Mouse (Mus musculus) lung, postnatal 0 days (tissue): ENCODE data around the gene Upk2. TPM values are rescaled to one million over a fixed set of nuclear protein-coding genes. Genes with fewer than 3 reads are reported as not detected.
A peak's percentile ranks its signal among the peaks of the same experiment; 100 is the strongest.

Source experiments
- ATAC-seq: fragments of 200-750 bp; cut with Nextera tagmentation; 2 replicates; pipeline ENCODE4 v1.8.0; 2017; ENCODE audit warnings: moderate library complexity
- DNase-seq: peaks from one replicate; pipeline ENCODE4 v3.0.0-alpha.2; 2016; ENCODE audit warnings: low spot score
- H3K27ac ChIP-seq: fragments of 300-500 bp; sonication (generic); 2 replicates; pipeline ENCODE4 v1.5.1; 2014; ENCODE audit warnings: antibody characterized with exemption, mild to moderate bottlenecking, low read length, mixed read lengths
- H3K27me3 ChIP-seq: fragments of 300-500 bp; sonication (generic); replicated peaks from 2 replicates; pipeline ENCODE4 v1.6.1; 2014; ENCODE audit warnings: low read length, mixed read lengths; ENCODE audit not compliant: insufficient read depth
- H3K36me3 ChIP-seq: fragments of 300-500 bp; sonication (generic); 2 replicates; pipeline ENCODE4 v1.6.1; 2014; ENCODE audit warnings: low read length, mixed read lengths; ENCODE audit not compliant: insufficient read depth
- H3K4me1 ChIP-seq: fragments of 300-500 bp; sonication (generic); 2 replicates; pipeline ENCODE4 v1.6.1; 2014; ENCODE audit warnings: antibody characterized with exemption, low read depth, low read length, mixed read lengths; ENCODE audit not compliant: insufficient read depth
- H3K4me2 ChIP-seq: fragments of 300-500 bp; sonication (generic); replicated peaks from 2 replicates; pipeline ENCODE4 v1.6.1; 2014; ENCODE audit warnings: low read depth, mild to moderate bottlenecking, low read length, moderate library complexity, mixed read lengths
- H3K4me3 ChIP-seq: fragments of 300-500 bp; sonication (generic); 2 replicates; pipeline ENCODE4 v1.5.1; 2014; ENCODE audit warnings: low read depth, low read length
- H3K9ac ChIP-seq: fragments of 300-500 bp; sonication (generic); replicated peaks from 2 replicates; pipeline ENCODE4 v1.6.1; 2014; ENCODE audit warnings: low read depth, mild to moderate bottlenecking
- H3K9me3 ChIP-seq: fragments of 300-500 bp; sonication (generic); 2 replicates; pipeline ENCODE4 v1.6.1; 2016; ENCODE audit warnings: low read length, mixed read lengths
- CTCF ChIP-seq: IDR thresholded peaks from 2 replicates; pipeline ENCODE4 v1.5.1; 2016; ENCODE audit warnings: antibody characterized with exemption, mild to moderate bottlenecking
- EP300 ChIP-seq: IDR thresholded peaks from 2 replicates; pipeline ENCODE4 v1.6.1; 2016; ENCODE audit warnings: antibody characterized with exemption, mild to moderate bottlenecking, control low read depth
- WGBS: fragments of 180-500 bp; shearing (Covaris S2); extraction: QIAGEN DNeasy Blood & Tissue Kit; methylation state at CpG from one replicate; pipeline ENCODE4 v1.1.7; 2014; 5-methylcytosine and 5-hydroxymethylcytosine counted together
- polyA plus RNA-seq: library from polyadenylated mRNA; unstranded; fragments of >200 nt; fragmentation: Nextera tagmentation; extraction: Ambion mirVana; gene quantifications from 2 replicates; pipeline ENCODE4 v1.2.1, GENCODE M21; 2015

The Upk2 gene
- polyA plus RNA-seq, 1 experiment from 2014 or later = 2.3 TPM

GRCm38 (mm10) chr9:44479628-44480428 lies 25.1 kb upstream of the Upk2 start:
- TF ChIP-seq CTCF (peak; percentile 96), EP300 (peak; percentile 37)
- H3K4me3 ChIP-seq = peak overlapping the region; percentile 55
- peak overlapping the region; percentile 95 for H3K4me2 ChIP-seq
- H3K9me3 ChIP-seq = no peaks in the 10 kb centered on the region
- H3K9ac ChIP-seq = peak overlapping the region; percentile 56
- H3K36me3 ChIP-seq = no peaks in the 10 kb centered on the region
- H3K27ac ChIP-seq = peak overlapping the region; percentile 89
- ATAC-seq = peak; percentile 40
- peaks cover 9% of the 10 kb centered on the region; the same call in 1 of the 2 replicates for H3K4me1 ChIP-seq
- under 1% methylated on average over 26 of the region's 26 CpGs for WGBS
- DNase-seq = peak; percentile 96
- no peaks in the 10 kb centered on the region for H3K27me3 ChIP-seq

- Histone ChIP-seq H3K36me3 (no peaks in the 10 kb centered on the region), H3K4me3 (peak overlapping the region; percentile 55), H3K9ac (peak overlapping the region; percentile 56), H3K4me2 (peak overlapping the region; percentile 95), H3K4me1 (peaks cover 6% of the 10 kb centered on the region; the same call in 1 of the 2 replicates), H3K9me3 (no peaks in the 10 kb centered on the region), H3K27ac (peak overlapping the region; percentile 89), H3K27me3 (no peaks in the 10 kb centered on the region)
- ATAC-seq (peak; percentile 57), DNase-seq (peak; percentile 95)
- under 1% methylated on average over 29 of the region's 29 CpGs for WGBS
- TF ChIP-seq CTCF (peak; percentile 45), EP300 (no peak)
Observed at GRCm38 (mm10) chr9:44478959-44479605, 24.3 kb upstream of the Upk2 start.

GRCm38 (mm10) chr9:44478229-44478921 lies 23.6 kb upstream of the Upk2 start:
- peak overlapping the region; percentile 95 for H3K4me2 ChIP-seq
- WGBS = 0% methylated on average over 22 of the region's 27 CpGs
- H3K4me1 ChIP-seq = peaks cover 6% of the 10 kb centered on the region; the same call in 1 of the 2 replicates
- peak overlapping the region; percentile 55 for H3K4me3 ChIP-seq
- no peaks in the 10 kb centered on the region for H3K27me3 ChIP-seq
- no peak for TF ChIP-seq EP300
- TF ChIP-seq CTCF = no peak
- ATAC-seq = peak; percentile 64
- peak overlapping the region; percentile 89 for H3K27ac ChIP-seq
- DNase-seq = peak; percentile 93
- H3K36me3 ChIP-seq = no peaks in the 10 kb centered on the region
- H3K9ac ChIP-seq = peak overlapping the region; percentile 56
- H3K9me3 ChIP-seq = no peaks in the 10 kb centered on the region

DNA sequence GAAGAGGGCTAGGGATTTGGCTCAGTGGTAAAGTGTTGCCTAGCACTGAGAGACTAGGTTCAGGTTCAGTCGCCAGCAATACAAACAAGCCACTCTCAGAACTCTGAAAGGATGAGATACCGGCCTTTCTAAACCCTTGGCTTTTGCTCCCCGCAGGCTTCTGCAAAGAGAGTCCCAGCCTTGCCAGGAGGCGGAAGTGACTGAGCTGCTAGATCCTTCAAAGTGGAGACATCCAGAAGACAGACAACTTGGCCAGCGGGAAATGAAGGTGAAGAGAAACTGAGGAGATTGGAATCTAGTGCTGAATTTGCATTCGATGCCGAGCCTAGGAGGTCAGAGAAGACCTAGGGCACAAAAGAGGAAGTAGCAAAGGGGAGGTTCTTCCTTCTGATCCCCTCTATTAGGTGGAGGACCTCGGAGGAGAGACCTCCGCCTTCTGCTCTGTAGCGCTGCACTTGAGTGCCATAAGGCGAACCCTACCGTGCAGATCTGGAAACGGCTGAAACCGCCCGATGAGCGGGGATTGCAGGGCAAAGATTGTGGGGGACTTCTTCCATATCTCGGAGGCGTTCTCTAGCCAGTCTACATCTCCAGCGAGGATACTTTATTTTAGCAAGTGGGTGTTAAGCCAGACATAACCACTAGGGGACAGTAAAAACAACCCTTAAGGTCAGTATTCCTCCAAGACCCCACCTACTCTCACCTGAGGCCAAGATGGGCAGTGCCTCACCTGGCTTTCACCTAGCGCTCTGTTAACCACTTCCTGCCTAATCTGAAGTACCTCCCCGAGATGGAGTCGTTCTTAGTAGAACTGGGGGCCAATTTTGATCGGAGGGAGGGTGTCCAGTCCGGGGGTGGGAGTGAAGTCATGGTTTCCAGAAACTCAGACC lies 22.8 kb upstream of the Upk2 start:
- peak overlapping the region; percentile 55 for H3K4me3 ChIP-seq
- DNase-seq (peak; percentile 93), ATAC-seq (peak; percentile 36)
- WGBS = 6% methylated on average over 24 of the region's 24 CpGs
- H3K9ac ChIP-seq = peak overlapping the region; percentile 56
- peak overlapping the region; percentile 95 for H3K4me2 ChIP-seq
- H3K9me3 ChIP-seq = no peaks in the 10 kb centered on the region
- peak overlapping the region; percentile 89 for H3K27ac ChIP-seq
- peaks cover 6% of the 10 kb centered on the region; the same call in 1 of the 2 replicates for H3K4me1 ChIP-seq
- TF ChIP-seq EP300 = no peak
- peak; percentile 93 for TF ChIP-seq CTCF
- H3K27me3 ChIP-seq = no peaks in the 10 kb centered on the region
- no peaks in the 10 kb centered on the region for H3K36me3 ChIP-seq

GRCm38 (mm10) chr9:44475936-44476335 lies 21.2 kb upstream of the Upk2 start:
- Histone ChIP-seq H3K4me1 (peaks cover 6% of the 10 kb centered on the region; the same call in 1 of the 2 replicates), H3K9me3 (no peaks in the 10 kb centered on the region), H3K36me3 (no peaks in the 10 kb centered on the region), H3K4me2 (no peak overlapping the region), H3K9ac (no peak overlapping the region), H3K27ac (no peak overlapping the region), H3K4me3 (no peak overlapping the region), H3K27me3 (no peaks in the 10 kb centered on the region)
- ATAC-seq (no peak), DNase-seq (no peak)
- WGBS = 96% methylated on average over 3 of the region's 3 CpGs
- TF ChIP-seq EP300 = no peak
- TF ChIP-seq CTCF = peak; percentile 53
